Mouse (Mus musculus): Measurements from ENCODE around the gene 4930415O20Rik.

The 4930415O20Rik gene

GRCm38 (mm10) chr15:98568256-98569033 lies 2.4 kb upstream of the 4930415O20Rik start:
- DNase-seq (ENCODE audit: low spot score) = peak; percentile 27

GRCm38 (mm10) chr15:98569216-98569615 lies 1.6 kb upstream of the 4930415O20Rik start:
- DNase-seq (ENCODE audit: low spot score) = no peak

GRCm38 (mm10) chr15:98569795-98570365 lies 924 bp upstream of the 4930415O20Rik start:
- no peak for DNase-seq (ENCODE audit: low spot score)

- DNase-seq (ENCODE audit: low spot score) = no peak
Observed at GRCm38 (mm10) chr15:98573293-98573692, 2.5 kb downstream of the 4930415O20Rik start.

- DNase-seq (ENCODE audit: low spot score) = no peak
Observed at GRCm38 (mm10) chr15:98579310-98579709, 8.5 kb downstream of the 4930415O20Rik start.

- DNase-seq (ENCODE audit: low spot score) = peak; percentile 82
Observed at GRCm38 (mm10) chr15:98579795-98580464, 9.1 kb downstream of the 4930415O20Rik start.

DNA sequence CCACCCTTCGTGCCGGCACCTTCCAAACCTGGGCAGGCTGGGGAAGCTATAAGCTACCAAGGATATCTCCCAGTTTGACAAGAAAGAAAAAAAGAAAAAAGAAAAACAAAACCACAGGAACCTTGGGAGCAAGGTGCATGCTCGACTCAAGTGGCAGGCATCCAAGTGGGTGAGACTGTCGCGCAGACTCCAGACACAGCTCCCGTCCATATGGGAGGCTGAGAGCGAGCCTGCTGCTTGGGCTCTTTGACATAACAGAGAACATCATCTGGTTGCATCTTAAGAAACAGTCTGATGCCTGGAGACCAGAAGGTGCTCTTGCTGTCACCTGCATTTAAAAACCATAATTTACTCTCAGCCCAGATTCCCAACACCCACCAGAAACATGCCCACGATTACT lies 11.6 kb downstream of the 4930415O20Rik start:
- no peak for DNase-seq (ENCODE audit: low spot score)

GRCm38 (mm10) chr15:98582996-98583395 lies 12.2 kb downstream of the 4930415O20Rik start:
- DNase-seq (ENCODE audit: low spot score) = no peak

GRCm38 (mm10) chr15:98585421-98585820 lies 14.6 kb downstream of the 4930415O20Rik start:
- DNase-seq (ENCODE audit: low spot score) = no peak

DNA sequence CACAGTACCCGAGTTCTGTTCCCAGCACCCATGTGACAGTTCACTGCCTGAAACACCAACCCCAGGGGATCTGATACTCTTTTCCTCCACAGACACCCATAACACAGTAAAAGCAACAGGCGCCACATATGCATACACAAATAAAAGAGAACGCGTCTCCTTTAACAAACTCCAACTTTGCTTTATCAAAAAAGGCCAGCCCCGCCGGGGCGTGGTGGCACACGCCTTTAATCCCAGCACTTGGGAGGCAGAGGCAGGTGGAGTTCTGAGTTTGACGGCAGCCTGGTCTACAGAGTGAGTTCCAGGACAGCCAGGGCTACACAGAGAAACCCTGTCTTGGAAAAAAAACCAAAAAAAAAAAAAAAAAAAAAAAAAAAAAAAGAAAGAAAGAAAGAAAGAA lies 15.3 kb downstream of the 4930415O20Rik start:
- peak; percentile 58 for DNase-seq (ENCODE audit: low spot score)

DNA sequence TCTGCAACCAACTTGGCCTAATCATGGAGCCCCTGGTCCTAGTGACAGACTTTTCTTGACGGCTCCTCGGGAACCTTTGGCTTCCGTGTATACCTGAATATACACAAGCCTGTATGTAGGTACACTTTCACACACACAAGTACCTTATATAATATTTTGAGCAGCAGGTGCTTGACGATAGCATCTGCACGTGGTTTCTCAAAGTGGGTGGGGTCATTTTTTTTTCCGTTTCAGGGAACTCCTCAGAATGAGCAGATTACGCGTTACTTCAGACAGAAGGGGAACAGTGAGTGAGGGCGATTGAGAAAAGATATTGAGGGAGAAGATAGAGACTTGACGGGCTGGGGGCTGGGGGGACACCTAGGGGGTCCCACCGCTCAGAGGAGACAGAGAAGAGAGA lies 16.9 kb downstream of the 4930415O20Rik start:
- DNase-seq (ENCODE audit: low spot score) = no peak

GRCm38 (mm10) chr15:98589640-98590336 lies 19.0 kb downstream of the 4930415O20Rik start:
- no peak for DNase-seq (ENCODE audit: low spot score)

- no peak for DNase-seq (ENCODE audit: low spot score)
Observed at GRCm38 (mm10) chr15:98591396-98591795, 20.6 kb downstream of the 4930415O20Rik start.

GRCm38 (mm10) chr15:98594193-98594592 lies 23.4 kb downstream of the 4930415O20Rik start:
- no peak for DNase-seq (ENCODE audit: low spot score)

GRCm38 (mm10) chr15:98595049-98595448 lies 24.2 kb downstream of the 4930415O20Rik start:
- DNase-seq (ENCODE audit: low spot score) = no peak

GRCm38 (mm10) chr15:98596609-98597008 lies 25.8 kb downstream of the 4930415O20Rik start:
- no peak for DNase-seq (ENCODE audit: low spot score)

DNA sequence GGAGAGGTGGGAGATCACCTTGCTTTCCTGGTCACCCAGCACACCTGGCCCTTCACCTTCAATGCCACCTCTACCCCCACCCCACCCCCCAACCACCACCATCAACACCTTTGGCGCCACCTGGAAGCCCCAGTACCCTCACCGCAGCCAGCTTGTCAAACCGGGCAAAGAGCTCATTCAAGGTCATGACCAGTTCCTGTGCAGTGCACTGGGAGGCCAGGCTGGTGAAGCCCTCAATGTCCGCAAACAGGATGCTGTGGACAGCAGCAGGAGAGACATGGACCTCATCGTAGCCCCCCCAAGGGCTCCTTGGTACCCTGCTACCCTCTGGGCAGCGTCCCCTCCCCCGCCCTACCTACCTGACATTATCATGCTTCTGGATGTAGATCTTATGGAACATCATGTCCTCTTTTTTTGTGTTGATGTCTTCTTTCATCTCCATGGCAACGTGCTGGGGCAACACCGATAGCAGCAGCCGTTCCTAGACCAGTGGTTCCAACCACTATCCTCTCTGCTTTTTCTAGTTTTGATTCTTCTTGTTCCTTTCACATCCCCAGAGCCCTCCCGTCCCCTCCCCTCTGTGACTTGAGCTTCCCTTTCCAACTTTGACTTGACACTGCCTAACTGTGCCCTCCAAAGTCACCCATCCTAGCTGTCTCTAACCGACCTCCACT lies 29.4 kb downstream of the 4930415O20Rik start:
- DNase-seq (ENCODE audit: low spot score) = no peak

- no peak for DNase-seq (ENCODE audit: low spot score)
Observed at GRCm38 (mm10) chr15:98601832-98602190, 31.0 kb downstream of the 4930415O20Rik start.

DNA sequence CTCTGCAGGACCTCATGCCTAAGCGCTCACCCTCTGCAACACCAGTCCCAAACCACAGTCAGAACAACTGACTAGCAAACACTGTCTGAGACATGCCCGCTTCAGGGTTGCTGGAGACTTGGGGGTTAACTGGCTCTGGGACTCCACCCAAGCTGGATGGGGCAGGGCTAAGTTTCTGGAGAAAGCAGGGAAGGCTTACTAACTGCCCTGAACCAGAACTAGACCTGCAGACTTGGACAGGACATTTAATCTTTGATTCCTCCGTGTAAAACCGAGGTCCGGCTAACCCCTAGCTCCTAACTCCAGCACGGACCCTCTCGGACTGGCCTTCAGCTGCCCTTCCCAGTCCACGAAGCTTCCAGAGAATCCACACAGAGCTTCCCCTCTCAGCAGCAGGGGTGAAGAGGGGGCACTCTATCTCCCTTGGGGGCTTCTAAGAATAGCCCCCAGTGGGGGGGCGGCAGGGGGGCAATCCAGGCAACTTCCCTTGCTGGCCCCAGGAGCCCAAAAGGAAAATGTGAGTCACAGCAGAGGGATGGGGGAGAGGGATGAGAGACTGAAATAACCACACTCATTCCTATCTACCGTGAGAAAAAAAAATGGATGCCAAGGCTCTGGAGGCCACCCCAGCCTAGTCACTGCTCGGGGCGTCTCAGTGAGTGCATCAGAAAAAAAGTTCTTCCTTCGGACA lies 31.5 kb downstream of the 4930415O20Rik start:
- DNase-seq (ENCODE audit: low spot score) = peak; percentile 63

DNA sequence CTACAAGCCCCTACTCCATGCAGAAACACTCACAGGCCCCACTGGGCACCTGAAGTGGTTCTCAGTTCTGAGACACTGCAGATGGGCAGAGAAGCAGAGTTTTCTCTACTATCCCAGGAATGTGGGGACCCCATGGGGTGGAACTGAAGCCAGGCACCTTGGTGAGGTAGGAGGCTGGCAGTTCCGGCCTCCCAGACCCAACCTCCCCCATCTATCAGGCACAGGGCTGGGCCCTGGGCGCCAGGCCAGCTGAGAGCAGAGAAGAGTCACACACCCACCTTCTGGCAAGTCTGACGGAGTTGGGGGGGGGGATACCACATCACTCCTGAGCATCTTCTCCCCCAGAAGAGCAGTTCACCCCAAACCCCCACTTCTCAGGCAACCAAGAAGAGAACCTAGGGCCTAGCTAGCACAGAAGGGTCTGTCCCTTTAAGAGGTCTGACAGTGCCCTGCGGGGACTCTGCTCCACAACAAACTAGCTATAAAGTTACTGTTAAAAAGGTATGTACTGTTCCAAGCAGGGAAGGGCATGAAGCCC lies 32.2 kb downstream of the 4930415O20Rik start:
- no peak for DNase-seq (ENCODE audit: low spot score)

DNA sequence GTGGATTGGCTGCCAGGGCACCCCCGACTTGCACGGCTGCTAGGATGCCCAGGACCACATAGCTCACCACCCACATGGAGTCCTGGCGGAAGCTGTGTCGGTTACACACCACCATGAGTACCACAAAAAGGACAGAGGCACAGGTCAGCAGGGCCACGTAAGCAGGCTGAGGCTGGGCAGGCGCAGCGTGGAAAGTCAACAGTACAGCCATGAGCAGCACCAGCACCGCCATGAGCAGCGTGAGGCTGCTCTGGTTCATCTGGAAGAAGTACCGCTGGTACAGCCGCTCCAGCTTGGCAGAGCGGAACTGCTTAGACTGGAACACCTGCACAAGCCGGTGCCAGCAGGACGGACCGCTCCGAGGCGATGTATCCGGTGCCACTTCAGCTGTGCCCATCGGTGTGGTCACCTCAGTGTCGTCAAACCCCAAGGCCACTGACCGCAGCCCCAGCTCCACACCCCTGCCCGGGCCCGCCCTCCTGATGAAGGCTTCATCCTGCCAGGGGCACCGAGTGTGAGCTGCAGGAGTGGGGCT lies 33.3 kb downstream of the 4930415O20Rik start:
- DNase-seq (ENCODE audit: low spot score) = no peak
